Mouse (Mus musculus) limb, embryonic 11.5 days (tissue): ENCODE measurements around the gene Farp1. TPM values are rescaled to one million over a fixed set of nuclear protein-coding genes. Genes with fewer than 3 reads are reported as not detected.
A peak's percentile ranks its signal among the peaks of the same experiment; 100 is the strongest.

Source experiments
- ATAC-seq: fragments of 200-750 bp; cut with Nextera tagmentation; 2 replicates; pipeline ENCODE4 v1.8.0; 2017; ENCODE audit warnings: low read depth; ENCODE audit not compliant: insufficient number of reproducible peaks, low FRiP score, low TSS enrichment
- DNase-seq: peaks from one replicate; pipeline ENCODE4 v3.0.0-alpha.2; 2015; ENCODE audit warnings: low spot score
- H3K27ac ChIP-seq: fragments of 300-500 bp; sonication (generic); replicated peaks from 2 replicates; pipeline ENCODE4 v1.5.1; 2014; ENCODE audit warnings: low read depth, mild to moderate bottlenecking, low read length
- H3K27me3 ChIP-seq: fragments of 300-500 bp; sonication (generic); 2 replicates; pipeline ENCODE4 v1.6.1; 2014; ENCODE audit warnings: mild to moderate bottlenecking, low read length, mixed read lengths; ENCODE audit not compliant: control insufficient read depth, insufficient read depth
- H3K36me3 ChIP-seq: fragments of 300-500 bp; sonication (generic); 2 replicates; pipeline ENCODE4 v1.6.1; 2014; ENCODE audit warnings: mild to moderate bottlenecking, low read length, moderate library complexity, mixed read lengths; ENCODE audit not compliant: control insufficient read depth, insufficient read depth
- H3K4me1 ChIP-seq: fragments of 300-500 bp; sonication (generic); 2 replicates; pipeline ENCODE4 v1.6.1; 2014; ENCODE audit warnings: low read length, mixed read lengths; ENCODE audit not compliant: control insufficient read depth, insufficient read depth
- H3K4me2 ChIP-seq: fragments of 300-500 bp; sonication (generic); 2 replicates; pipeline ENCODE4 v1.6.1; 2014; ENCODE audit warnings: low read depth, mild to moderate bottlenecking, moderate library complexity; ENCODE audit not compliant: severe bottlenecking
- H3K4me3 ChIP-seq: fragments of 300-500 bp; sonication (generic); 2 replicates; pipeline ENCODE4 v1.5.1; 2014; ENCODE audit warnings: low read depth, low read length
- H3K9ac ChIP-seq: fragments of 300-500 bp; sonication (generic); 2 replicates; pipeline ENCODE4 v1.6.1; 2014; ENCODE audit warnings: mild to moderate bottlenecking, low read length
- H3K9me3 ChIP-seq: fragments of 300-500 bp; sonication (generic); 2 replicates; pipeline ENCODE4 v1.6.1; 2016; ENCODE audit warnings: low read length; ENCODE audit not compliant: control insufficient read depth
- WGBS: fragments of 180-500 bp; shearing (Covaris S2); extraction: QIAGEN DNeasy Blood & Tissue Kit; methylation state at CpG from one replicate; pipeline ENCODE4 v1.1.7; 2014; 5-methylcytosine and 5-hydroxymethylcytosine counted together
- polyA plus RNA-seq: library from polyadenylated mRNA; unstranded; fragments of >200 nt; fragmentation: Nextera tagmentation; extraction: Ambion mirVana; gene quantifications from 2 replicates; pipeline ENCODE4 v1.2.1, GENCODE M21; 2014

Gene Farp1
- polyA plus RNA-seq, 1 experiment from 2014 or later, result 57.6 TPM

DNA sequence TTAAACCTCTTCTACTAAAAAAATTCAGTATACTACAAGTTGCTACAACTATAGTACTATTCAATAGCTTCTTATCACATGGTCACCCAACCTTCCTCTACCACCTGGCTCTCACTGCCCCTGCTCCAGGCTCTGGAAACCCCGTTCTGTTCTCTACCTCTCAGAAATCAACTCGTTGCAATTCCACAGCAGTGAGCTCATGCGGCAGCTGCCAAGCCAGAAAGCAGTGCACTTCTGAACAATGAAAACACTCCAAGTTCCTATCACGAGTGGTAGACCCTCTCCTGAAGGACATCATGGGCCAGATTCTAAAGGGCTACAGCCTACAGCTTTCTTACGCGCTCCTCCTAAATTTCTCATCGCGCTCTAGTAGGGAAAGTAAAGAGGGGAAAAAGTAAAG lies 9.6 kb upstream of the Farp1 start:
- no peaks in the 10 kb centered on the region for H3K4me1 ChIP-seq
- H3K9ac ChIP-seq, result no peak overlapping the region
- DNase-seq, result no peak
- H3K36me3 ChIP-seq, result no peaks in the 10 kb centered on the region
- ATAC-seq, result no peak
- no peaks in the 10 kb centered on the region for H3K27me3 ChIP-seq
- H3K9me3 ChIP-seq, result no peaks in the 10 kb centered on the region
- no peak overlapping the region for H3K27ac ChIP-seq
- no peak overlapping the region for H3K4me2 ChIP-seq
- WGBS, result 81% methylated on average over 8 of the region's 8 CpGs
- H3K4me3 ChIP-seq, result no peak overlapping the region

DNA sequence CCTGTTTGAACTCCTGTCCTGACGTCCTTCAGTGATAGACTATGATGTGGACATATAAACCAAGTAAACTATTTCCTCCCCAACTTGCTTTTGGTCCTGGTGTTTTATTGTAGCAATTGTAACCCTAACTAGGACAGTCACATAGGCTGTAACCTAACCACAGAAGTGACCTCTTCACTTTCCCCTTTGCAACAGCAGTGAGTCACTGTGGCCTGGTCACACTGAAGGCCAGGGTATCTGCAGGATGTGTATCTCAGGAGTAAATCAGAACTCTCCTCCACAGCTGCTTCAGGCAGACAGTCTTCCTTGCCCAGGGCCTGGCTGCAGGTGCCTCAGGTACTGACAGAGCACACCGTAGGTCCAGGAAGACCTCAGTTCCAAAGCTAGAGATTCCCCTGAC lies 3.6 kb upstream of the Farp1 start:
- Histone ChIP-seq H3K4me3 (no peak overlapping the region), H3K27ac (no peak overlapping the region), H3K27me3 (no peaks in the 10 kb centered on the region), H3K9ac (no peak overlapping the region), H3K9me3 (no peaks in the 10 kb centered on the region), H3K4me1 (peaks cover 6% of the 10 kb centered on the region), H3K4me2 (no peak overlapping the region), H3K36me3 (no peaks in the 10 kb centered on the region)
- DNase-seq, result no peak
- WGBS, result 71% methylated on average over 2 of the region's 2 CpGs
- ATAC-seq, result no peak

DNA sequence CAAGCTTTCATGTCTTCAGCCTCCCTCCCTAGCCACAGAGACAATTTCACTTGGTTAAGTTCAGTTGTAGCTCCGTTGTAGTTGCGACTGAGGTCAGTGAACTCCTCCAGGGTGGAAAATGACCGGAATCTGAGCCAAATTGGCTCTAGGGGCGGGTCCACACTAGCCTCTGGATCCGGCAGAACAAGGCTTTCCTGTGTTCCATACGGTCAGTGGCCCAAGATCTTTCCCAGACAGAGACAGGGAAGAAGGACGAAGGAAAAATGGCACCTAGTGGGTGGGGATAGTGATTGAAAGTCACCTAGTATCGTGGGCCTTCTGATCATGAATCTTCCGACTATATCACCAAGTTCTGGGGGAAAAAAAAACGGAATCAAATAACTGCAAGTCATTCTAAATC lies 475 bp upstream of the Farp1 start:
- Histone ChIP-seq H3K27me3 (no peaks in the 10 kb centered on the region), H3K9ac (no peak overlapping the region), H3K4me1 (peaks cover 21% of the 10 kb centered on the region), H3K36me3 (no peaks in the 10 kb centered on the region), H3K4me2 (peak overlapping the region; percentile 91), H3K4me3 (peak overlapping the region; percentile 73; the same call in 1 of the 2 replicates), H3K9me3 (no peaks in the 10 kb centered on the region), H3K27ac (no peak overlapping the region)
- DNase-seq, result no peak
- WGBS, result 13% methylated on average over 10 of the region's 10 CpGs
- ATAC-seq, result no peak

- peak; percentile 83 for DNase-seq
- peak overlapping the region; percentile 91 for H3K4me2 ChIP-seq
- no peaks in the 10 kb centered on the region for H3K9me3 ChIP-seq
- H3K27me3 ChIP-seq, result no peaks in the 10 kb centered on the region
- WGBS, result under 1% methylated on average over 71 of the region's 100 CpGs
- H3K9ac ChIP-seq, result peak overlapping the region; percentile 98
- ATAC-seq, result peak; percentile 74
- H3K4me3 ChIP-seq, result peak overlapping the region; percentile 73
- peak overlapping the region; percentile 92 for H3K27ac ChIP-seq
- H3K4me1 ChIP-seq, result peaks cover 26% of the 10 kb centered on the region
- no peaks in the 10 kb centered on the region for H3K36me3 ChIP-seq
Observed at GRCm38 (mm10) chr14:121035663-121036473, 868 bp downstream of the Farp1 start.

- Histone ChIP-seq H3K36me3 (no peaks in the 10 kb centered on the region), H3K4me1 (peaks cover 26% of the 10 kb centered on the region), H3K4me2 (peak overlapping the region; percentile 91), H3K27me3 (no peaks in the 10 kb centered on the region), H3K4me3 (peak overlapping the region; percentile 73), H3K9me3 (no peaks in the 10 kb centered on the region), H3K9ac (peak overlapping the region; percentile 98), H3K27ac (peak overlapping the region; percentile 92)
- ATAC-seq (no peak), DNase-seq (peak; percentile 80)
- under 1% methylated on average over 19 of the region's 19 CpGs for WGBS
Observed at GRCm38 (mm10) chr14:121036612-121037221, 1.7 kb downstream of the Farp1 start.

DNA sequence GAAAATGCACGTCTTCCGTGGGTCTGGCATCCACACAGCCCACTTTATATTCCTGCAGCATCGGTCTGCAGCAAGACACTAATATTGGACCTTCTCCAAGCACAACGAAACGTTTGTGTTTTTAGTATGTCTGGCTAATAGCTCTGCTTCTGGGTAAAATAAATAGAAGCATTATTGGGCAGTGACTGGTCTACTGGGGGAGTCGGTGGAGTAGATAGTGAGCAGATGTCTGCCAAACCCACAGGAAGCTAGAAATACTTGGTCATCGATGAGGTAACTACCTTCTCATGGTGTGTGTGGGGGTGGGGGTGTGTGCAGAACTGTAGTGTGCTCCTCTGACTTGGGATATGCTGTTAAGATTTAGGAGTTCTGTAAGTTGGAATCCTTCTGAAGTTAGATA lies 2.3 kb downstream of the Farp1 start:
- H3K4me1 ChIP-seq, result peaks cover 26% of the 10 kb centered on the region
- no peaks in the 10 kb centered on the region for H3K36me3 ChIP-seq
- ATAC-seq, result no peak
- no peaks in the 10 kb centered on the region for H3K27me3 ChIP-seq
- H3K9ac ChIP-seq, result peak overlapping the region; percentile 98
- 21% methylated on average over 7 of the region's 7 CpGs for WGBS
- peak overlapping the region; percentile 91 for H3K4me2 ChIP-seq
- no peaks in the 10 kb centered on the region for H3K9me3 ChIP-seq
- DNase-seq, result no peak
- peak overlapping the region; percentile 92 for H3K27ac ChIP-seq
- H3K4me3 ChIP-seq, result peak overlapping the region; percentile 73

DNA sequence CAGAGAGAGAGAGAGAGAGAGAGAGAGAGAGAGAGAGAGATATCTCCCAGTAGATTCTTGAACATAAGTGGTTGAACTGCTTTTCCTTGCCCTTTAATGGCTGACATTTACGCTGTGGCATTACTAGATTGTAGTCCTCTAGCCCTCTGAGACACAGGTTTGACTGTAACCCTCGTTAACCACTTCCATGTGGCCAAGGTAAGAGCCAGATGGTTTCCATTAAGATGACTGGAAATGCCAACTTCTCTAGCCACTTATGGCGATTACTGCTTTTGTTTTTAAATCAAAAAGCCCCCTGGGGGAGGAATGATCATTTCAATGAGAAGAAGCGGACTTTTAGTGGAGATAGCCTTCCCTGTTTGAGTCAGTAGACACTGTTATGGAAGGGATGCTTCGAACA lies 3.7 kb downstream of the Farp1 start:
- Histone ChIP-seq H3K9me3 (no peaks in the 10 kb centered on the region), H3K4me3 (0 out of 2 replicates have a peak overlapping the region, but pooled peaks have one; percentile 0), H3K36me3 (no peaks in the 10 kb centered on the region), H3K9ac (peak overlapping the region; percentile 7; the same call in 1 of the 2 replicates), H3K27ac (peak overlapping the region; percentile 24), H3K4me1 (peaks cover 29% of the 10 kb centered on the region), H3K27me3 (no peaks in the 10 kb centered on the region), H3K4me2 (peak overlapping the region; percentile 91)
- 14% methylated on average over 5 of the region's 5 CpGs for WGBS
- DNase-seq, result peak; percentile 83
- ATAC-seq, result no peak

DNA sequence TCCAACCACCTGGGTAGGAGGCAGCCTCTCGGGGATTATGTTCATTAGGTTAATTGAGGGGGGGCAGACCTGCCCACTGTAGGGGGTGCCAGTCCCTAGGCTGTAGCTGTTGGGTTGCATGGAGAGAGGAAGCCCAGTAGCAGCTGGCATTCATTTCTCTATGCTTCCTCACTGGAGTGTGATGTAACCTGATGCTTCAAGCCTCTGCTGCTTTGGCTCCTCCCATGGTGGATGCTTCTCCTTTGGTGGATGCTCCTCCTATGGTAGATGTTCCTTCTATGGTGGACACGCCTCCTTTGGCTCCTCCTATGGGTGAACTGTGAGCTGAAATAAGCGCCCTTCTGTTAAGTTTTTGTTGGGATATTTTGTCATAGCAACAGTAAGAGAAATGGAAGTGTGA lies 9.1 kb downstream of the Farp1 start:
- Histone ChIP-seq H3K36me3 (no peaks in the 10 kb centered on the region), H3K27me3 (no peaks in the 10 kb centered on the region), H3K9ac (no peak overlapping the region), H3K9me3 (no peaks in the 10 kb centered on the region), H3K4me3 (no peak overlapping the region), H3K27ac (no peak overlapping the region), H3K4me2 (no peak overlapping the region), H3K4me1 (peaks cover 15% of the 10 kb centered on the region)
- WGBS, result 75% methylated on average over 3 of the region's 3 CpGs
- DNase-seq, result no peak
- no peak for ATAC-seq
